Mouse (Mus musculus): ENCODE measurements around the gene Cnpy3. TPM values are rescaled to one million over a fixed set of nuclear protein-coding genes. Genes with fewer than 3 reads are reported as not detected.

Gene Cnpy3
- polyA plus RNA-seq, 2 experiments, result 17.7 to 18.0 TPM

DNA sequence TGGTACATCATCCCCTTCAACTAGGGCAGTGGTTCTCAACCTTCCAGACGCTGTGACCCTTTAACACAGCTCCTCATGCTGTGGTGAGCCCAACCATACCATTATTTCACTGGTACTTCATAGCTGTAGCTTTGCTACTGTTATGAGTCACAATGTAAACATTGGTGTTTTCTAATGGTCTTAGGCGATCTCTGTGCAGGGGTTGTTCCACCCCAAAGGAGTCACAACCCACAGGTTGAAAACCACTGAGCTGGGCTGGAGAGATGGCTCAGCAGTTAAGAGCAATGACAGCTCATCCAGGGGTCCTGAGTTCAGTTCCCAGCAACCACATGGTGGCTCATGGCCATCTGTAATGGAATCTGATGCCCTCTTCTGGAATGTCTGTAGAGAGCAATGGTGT lies 60.6 kb downstream of the Cnpy3 start:
- Histone ChIP-seq H3K27ac (no peak overlapping the region), H3K4me3 (ENCODE audit: insufficient read depth in 1 of 2, low read depth in 2 of 2, low read length in 2 of 2) (no peak overlapping the region), H3K4me1 (replicated peaks; ENCODE audit: control insufficient read depth in 2 of 2, insufficient read depth in 2 of 2, low read length in 1 of 2) (peaks cover 0 to 6% of the 10 kb centered on the region in 2 experiments; a peak in 2 of 4 replicates), H3K4me2 (ENCODE audit: low read depth) (no peak overlapping the region), H3K27me3 (ENCODE audit: control insufficient read depth, insufficient read depth, low read length) (no peaks in the 10 kb centered on the region), H3K9ac (replicated peaks) (no peak overlapping the region), H3K9me3 (ENCODE audit: control insufficient read depth, low read length) (no peaks in the 10 kb centered on the region), H3K36me3 (replicated peaks; ENCODE audit: control insufficient read depth, insufficient read depth, low read depth) (no peaks in the 10 kb centered on the region)
- ATAC-seq (ENCODE audit: insufficient read depth) (no peak), DNase-seq (ENCODE audit: low read depth in 3 of 3, low spot score in 3 of 3) (no peak)
- TF ChIP-seq CTCF (IDR thresholded peaks at IDR 0.05; ENCODE audit: low read depth), result no peak
- TF ChIP-seq EP300 (IDR thresholded peaks at IDR 0.05; ENCODE audit: low read depth), result no peak
- 81% methylated on average over 2 of the region's 2 CpGs for WGBS (ENCODE audit: insufficient replicate concordance)

GRCm38 (mm10) chr17:46690665-46691064 lies 61.3 kb downstream of the Cnpy3 start:
- Histone ChIP-seq H3K27ac (no peak overlapping the region), H3K4me1 (replicated peaks; ENCODE audit: control insufficient read depth in 2 of 2, insufficient read depth in 2 of 2, low read length in 1 of 2) (peaks cover 0 to 6% of the 10 kb centered on the region in 2 experiments; a peak in 2 of 4 replicates), H3K36me3 (replicated peaks; ENCODE audit: control insufficient read depth, insufficient read depth, low read depth) (no peaks in the 10 kb centered on the region; the same call in 1 of the 2 replicates), H3K27me3 (ENCODE audit: control insufficient read depth, insufficient read depth, low read length) (no peaks in the 10 kb centered on the region), H3K4me3 (ENCODE audit: insufficient read depth in 1 of 2, low read depth in 2 of 2, low read length in 2 of 2) (no peak overlapping the region), H3K9me3 (ENCODE audit: control insufficient read depth, low read length) (no peaks in the 10 kb centered on the region), H3K4me2 (ENCODE audit: low read depth) (peak overlapping the region; percentile 11), H3K9ac (replicated peaks) (no peak overlapping the region; the same call in 1 of the 2 replicates)
- ATAC-seq (ENCODE audit: insufficient read depth) (peak; percentile 78), DNase-seq (ENCODE audit: low read depth in 3 of 3, low spot score in 3 of 3) (no peak)
- TF ChIP-seq EP300 (IDR thresholded peaks at IDR 0.05; ENCODE audit: low read depth), result no peak
- no peak for TF ChIP-seq CTCF (IDR thresholded peaks at IDR 0.05; ENCODE audit: low read depth)
- 27% methylated on average over 12 of the region's 12 CpGs for WGBS (ENCODE audit: insufficient replicate concordance)

GRCm38 (mm10) chr17:46685913-46686312 lies 66.1 kb downstream of the Cnpy3 start:
- WGBS (ENCODE audit: insufficient replicate concordance), result 78% methylated on average over 6 of the region's 6 CpGs
- Histone ChIP-seq H3K9ac (replicated peaks) (no peak overlapping the region), H3K4me2 (ENCODE audit: low read depth) (no peak overlapping the region), H3K36me3 (replicated peaks; ENCODE audit: control insufficient read depth, insufficient read depth, low read depth) (peaks cover 11% of the 10 kb centered on the region), H3K27ac (no peak overlapping the region), H3K4me3 (ENCODE audit: insufficient read depth in 1 of 2, low read depth in 2 of 2, low read length in 2 of 2) (no peak overlapping the region), H3K9me3 (ENCODE audit: control insufficient read depth, low read length) (no peaks in the 10 kb centered on the region), H3K27me3 (ENCODE audit: control insufficient read depth, insufficient read depth, low read length) (no peaks in the 10 kb centered on the region), H3K4me1 (replicated peaks; ENCODE audit: control insufficient read depth in 2 of 2, insufficient read depth in 2 of 2, low read length in 1 of 2) (peaks cover 5 to 9% of the 10 kb centered on the region in 2 experiments)
- DNase-seq (ENCODE audit: low read depth in 3 of 3, low spot score in 3 of 3) (no peak), ATAC-seq (ENCODE audit: insufficient read depth) (no peak)
- no peak for TF ChIP-seq EP300 (IDR thresholded peaks at IDR 0.05; ENCODE audit: low read depth)
- TF ChIP-seq CTCF (IDR thresholded peaks at IDR 0.05; ENCODE audit: low read depth), result no peak

Other genes starting within 250 kb of the Cnpy3 start
- gene Cul9, start 205.8 kb downstream of the Cnpy3 start, polyA plus RNA-seq (2012; rRNA removed), result 0.59 and 0.92 TPM in 2 replicates
- 0.34 and 0.46 TPM in 2 replicates for gene Cul9, start 205.8 kb downstream of the Cnpy3 start, polyA plus RNA-seq (2014; fragmentation: Nextera tagmentation; extraction: Ambion mirVana)
- 16.0 and 22.0 TPM in 2 replicates for gene Srf, start 196.0 kb downstream of the Cnpy3 start, polyA plus RNA-seq (2012; rRNA removed)
- 2.5 and 2.6 TPM in 2 replicates for gene Srf, start 196.0 kb downstream of the Cnpy3 start, polyA plus RNA-seq (2014; fragmentation: Nextera tagmentation; extraction: Ambion mirVana)
- gene Ptk7, start 122.7 kb downstream of the Cnpy3 start, polyA plus RNA-seq (2012; rRNA removed), result 3.6 and 3.7 TPM in 2 replicates
- 3.0 and 3.4 TPM in 2 replicates for gene Ptk7, start 122.7 kb downstream of the Cnpy3 start, polyA plus RNA-seq (2014; fragmentation: Nextera tagmentation; extraction: Ambion mirVana)
- gene Klc4, start 106.2 kb downstream of the Cnpy3 start, polyA plus RNA-seq (2012; rRNA removed), result 3.4 and 3.5 TPM in 2 replicates
- gene Klc4, start 106.2 kb downstream of the Cnpy3 start, polyA plus RNA-seq (2014; fragmentation: Nextera tagmentation; extraction: Ambion mirVana), result 5.2 and 5.5 TPM in 2 replicates
- gene Mrpl2, start 106.0 kb downstream of the Cnpy3 start, polyA plus RNA-seq (2012; rRNA removed), result 36.1 and 46.6 TPM in 2 replicates
- gene Mrpl2, start 106.0 kb downstream of the Cnpy3 start, polyA plus RNA-seq (2014; fragmentation: Nextera tagmentation; extraction: Ambion mirVana), result 84.6 and 91.0 TPM in 2 replicates
- gene Cul7, start 101.9 kb downstream of the Cnpy3 start, polyA plus RNA-seq (2012; rRNA removed), result 11.3 and 14.9 TPM in 2 replicates
- 7.1 and 8.3 TPM in 2 replicates for gene Cul7, start 101.9 kb downstream of the Cnpy3 start, polyA plus RNA-seq (2014; fragmentation: Nextera tagmentation; extraction: Ambion mirVana)
- 16.4 and 20.3 TPM in 2 replicates for gene Rrp36, start 77.9 kb downstream of the Cnpy3 start, polyA plus RNA-seq (2012; rRNA removed)
- gene Rrp36, start 77.9 kb downstream of the Cnpy3 start, polyA plus RNA-seq (2014; fragmentation: Nextera tagmentation; extraction: Ambion mirVana), result 11.4 and 14.0 TPM in 2 replicates
- gene Mea1, start 73.4 kb downstream of the Cnpy3 start, polyA plus RNA-seq (2012; rRNA removed), result 27.3 and 34.4 TPM in 2 replicates
- gene Mea1, start 73.4 kb downstream of the Cnpy3 start, polyA plus RNA-seq (2014; fragmentation: Nextera tagmentation; extraction: Ambion mirVana), result 61.7 and 62.4 TPM in 2 replicates
- gene Klhdc3, start 71.3 kb downstream of the Cnpy3 start, polyA plus RNA-seq (2012; rRNA removed), result 40.2 and 41.5 TPM in 2 replicates
- gene Klhdc3, start 71.3 kb downstream of the Cnpy3 start, polyA plus RNA-seq (2014; fragmentation: Nextera tagmentation; extraction: Ambion mirVana), result 46.3 and 49.4 TPM in 2 replicates
- gene Ppp2r5d, start 47.1 kb downstream of the Cnpy3 start, polyA plus RNA-seq (2012; rRNA removed), result 21.3 and 24.1 TPM in 2 replicates
- gene Ppp2r5d, start 47.1 kb downstream of the Cnpy3 start, polyA plus RNA-seq (2014; fragmentation: Nextera tagmentation; extraction: Ambion mirVana), result 23.6 and 24.4 TPM in 2 replicates
- 9.3 and 9.6 TPM in 2 replicates for gene Pex6, start 40.8 kb downstream of the Cnpy3 start, polyA plus RNA-seq (2012; rRNA removed)
- 5.3 and 7.1 TPM in 2 replicates for gene Pex6, start 40.8 kb downstream of the Cnpy3 start, polyA plus RNA-seq (2014; fragmentation: Nextera tagmentation; extraction: Ambion mirVana)
- gene Gnmt, start 23.0 kb downstream of the Cnpy3 start, polyA plus RNA-seq (2012; rRNA removed), result 15.7 and 18.3 TPM in 2 replicates
- 30.8 and 31.2 TPM in 2 replicates for gene Gnmt, start 23.0 kb downstream of the Cnpy3 start, polyA plus RNA-seq (2014; fragmentation: Nextera tagmentation; extraction: Ambion mirVana)
- 0.04 TPM in 2 replicates for gene Ptcra, start 11.5 kb upstream of the Cnpy3 start, polyA plus RNA-seq (2012; rRNA removed)
- 0.10 and 0.18 TPM in 2 replicates for gene Ptcra, start 11.5 kb upstream of the Cnpy3 start, polyA plus RNA-seq (2014; fragmentation: Nextera tagmentation; extraction: Ambion mirVana)
- 36.7 and 37.2 TPM in 2 replicates for gene 2310039H08Rik, start 20.4 kb upstream of the Cnpy3 start, polyA plus RNA-seq (2012; rRNA removed)
- gene 2310039H08Rik, start 20.4 kb upstream of the Cnpy3 start, polyA plus RNA-seq (2014; fragmentation: Nextera tagmentation; extraction: Ambion mirVana), result 62.7 and 63.3 TPM in 2 replicates
- 23.2 and 38.0 TPM in 2 replicates for gene Rpl7l1, start 30.5 kb upstream of the Cnpy3 start, polyA plus RNA-seq (2012; rRNA removed)
- 65.5 and 75.3 TPM in 2 replicates for gene Rpl7l1, start 30.5 kb upstream of the Cnpy3 start, polyA plus RNA-seq (2014; fragmentation: Nextera tagmentation; extraction: Ambion mirVana)
- gene Bicral, start 106.3 kb upstream of the Cnpy3 start, polyA plus RNA-seq (2012; rRNA removed), result 2.5 and 3.0 TPM in 2 replicates
- 3.4 and 3.5 TPM in 2 replicates for gene Bicral, start 106.3 kb upstream of the Cnpy3 start, polyA plus RNA-seq (2014; fragmentation: Nextera tagmentation; extraction: Ambion mirVana)
- gene Tbcc, start 138.5 kb upstream of the Cnpy3 start, polyA plus RNA-seq (2012; rRNA removed), result 9.3 and 9.4 TPM in 2 replicates
- gene Tbcc, start 138.5 kb upstream of the Cnpy3 start, polyA plus RNA-seq (2014; fragmentation: Nextera tagmentation; extraction: Ambion mirVana), result 21.8 and 23.1 TPM in 2 replicates
- gene Prph2, start 158.2 kb upstream of the Cnpy3 start, polyA plus RNA-seq (2012; rRNA removed), result not detected in 2 replicates
- gene Prph2, start 158.2 kb upstream of the Cnpy3 start, polyA plus RNA-seq (2014; fragmentation: Nextera tagmentation; extraction: Ambion mirVana), result not detected in 2 replicates